Mouse (Mus musculus): ENCODE data around the gene Gtf2a2. TPM values are rescaled to one million over a fixed set of nuclear protein-coding genes. Genes with fewer than 3 reads are reported as not detected.

Gtf2a2 gene
- total and polyA plus RNA-seq, 2 experiments from 2014 or later: 104 to 213 TPM

- H3K9ac ChIP-seq (replicated peaks; ENCODE audit: low read length, poor library complexity, severe bottlenecking): no peak within 1 kb of the TSS
- H3K4me1 ChIP-seq (ENCODE audit: insufficient read depth, low read length): no peaks in the 10 kb centered on the region
- no peak for TF ChIP-seq CTCF (IDR thresholded peaks at IDR 0.05)
- H3K9me3 ChIP-seq (ENCODE audit: low read length): no peaks in the 10 kb centered on the region
- DNase-seq (ENCODE audit: low spot score): no peak
- ATAC-seq (ENCODE audit: low FRiP score): no peak
- no peak within 1 kb of the TSS for H3K27ac ChIP-seq (ENCODE audit: low read depth, low read length)
- no peaks in the 10 kb centered on the region for H3K27me3 ChIP-seq (ENCODE audit: insufficient read depth, low read length)
- no peak within 1 kb of the TSS for H3K4me2 ChIP-seq (ENCODE audit: low read depth, low read length, poor library complexity, severe bottlenecking)
- H3K36me3 ChIP-seq (ENCODE audit: insufficient read depth, low read length): no peaks in the 10 kb centered on the region
- no peak within 1 kb of the TSS for H3K4me3 ChIP-seq (ENCODE audit: low read depth, low read length)
- 94% methylated on average over 7 of the region's 7 CpGs for WGBS
Measured at GRCm38 (mm10) chr9:70037988-70038387, 25.6 kb downstream of the Gtf2a2 start, which contains the start of gene Gcnt3. Gene Gcnt3, minus strand, starts transcription at chr9:70038088.

- H3K27me3 ChIP-seq (ENCODE audit: insufficient read depth, low read length): no peaks in the 10 kb centered on the region
- H3K9me3 ChIP-seq (ENCODE audit: low read length): no peaks in the 10 kb centered on the region
- H3K9ac ChIP-seq (replicated peaks; ENCODE audit: low read length, poor library complexity, severe bottlenecking): no peak overlapping the region
- no peaks in the 10 kb centered on the region for H3K4me1 ChIP-seq (ENCODE audit: insufficient read depth, low read length)
- ATAC-seq (ENCODE audit: low FRiP score) (no peak), DNase-seq (ENCODE audit: low spot score) (no peak)
- 86% methylated on average over 6 of the region's 6 CpGs for WGBS
- H3K36me3 ChIP-seq (ENCODE audit: insufficient read depth, low read length): no peaks in the 10 kb centered on the region
- H3K27ac ChIP-seq (ENCODE audit: low read depth, low read length): no peak overlapping the region
- no peak overlapping the region for H3K4me2 ChIP-seq (ENCODE audit: low read depth, low read length, poor library complexity, severe bottlenecking)
- TF ChIP-seq CTCF (IDR thresholded peaks at IDR 0.05): no peak
- no peak overlapping the region for H3K4me3 ChIP-seq (ENCODE audit: low read depth, low read length)
Measured at GRCm38 (mm10) chr9:70039597-70040385, 27.4 kb downstream of the Gtf2a2 start.

- WGBS: 89% methylated on average over 11 of the region's 11 CpGs
- no peak overlapping the region for H3K9ac ChIP-seq (replicated peaks; ENCODE audit: low read length, poor library complexity, severe bottlenecking)
- ATAC-seq (ENCODE audit: low FRiP score): no peak
- no peaks in the 10 kb centered on the region for H3K36me3 ChIP-seq (ENCODE audit: insufficient read depth, low read length)
- H3K4me1 ChIP-seq (ENCODE audit: insufficient read depth, low read length): no peaks in the 10 kb centered on the region
- H3K4me3 ChIP-seq (ENCODE audit: low read depth, low read length): no peak overlapping the region
- H3K9me3 ChIP-seq (ENCODE audit: low read length): no peaks in the 10 kb centered on the region
- no peaks in the 10 kb centered on the region for H3K27me3 ChIP-seq (ENCODE audit: insufficient read depth, low read length)
- H3K27ac ChIP-seq (ENCODE audit: low read depth, low read length): no peak overlapping the region
- no peak for DNase-seq (ENCODE audit: low spot score)
- H3K4me2 ChIP-seq (ENCODE audit: low read depth, low read length, poor library complexity, severe bottlenecking): no peak overlapping the region
- no peak for TF ChIP-seq CTCF (IDR thresholded peaks at IDR 0.05)
Measured at GRCm38 (mm10) chr9:70040570-70040969, 28.2 kb downstream of the Gtf2a2 start.

GRCm38 (mm10) chr9:70042137-70042536 is 29.8 kb downstream of the Gtf2a2 start:
- H3K4me2 ChIP-seq (ENCODE audit: low read depth, low read length, poor library complexity, severe bottlenecking): no peak overlapping the region
- no peaks in the 10 kb centered on the region for H3K9me3 ChIP-seq (ENCODE audit: low read length)
- no peaks in the 10 kb centered on the region for H3K27me3 ChIP-seq (ENCODE audit: insufficient read depth, low read length)
- no peak overlapping the region for H3K9ac ChIP-seq (replicated peaks; ENCODE audit: low read length, poor library complexity, severe bottlenecking)
- no peak for TF ChIP-seq CTCF (IDR thresholded peaks at IDR 0.05)
- H3K4me3 ChIP-seq (ENCODE audit: low read depth, low read length): no peak overlapping the region
- ATAC-seq (ENCODE audit: low FRiP score) (no peak), DNase-seq (ENCODE audit: low spot score) (no peak)
- WGBS: 92% methylated on average over 4 of the region's 4 CpGs
- no peaks in the 10 kb centered on the region for H3K36me3 ChIP-seq (ENCODE audit: insufficient read depth, low read length)
- H3K27ac ChIP-seq (ENCODE audit: low read depth, low read length): no peak overlapping the region
- no peaks in the 10 kb centered on the region for H3K4me1 ChIP-seq (ENCODE audit: insufficient read depth, low read length)

GRCm38 (mm10) chr9:70042935-70043334 is 30.6 kb downstream of the Gtf2a2 start:
- Histone ChIP-seq H3K27me3 (ENCODE audit: insufficient read depth, low read length) (no peaks in the 10 kb centered on the region), H3K27ac (ENCODE audit: low read depth, low read length) (no peak overlapping the region), H3K4me1 (ENCODE audit: insufficient read depth, low read length) (no peaks in the 10 kb centered on the region), H3K4me2 (ENCODE audit: low read depth, low read length, poor library complexity, severe bottlenecking) (no peak overlapping the region), H3K4me3 (ENCODE audit: low read depth, low read length) (no peak overlapping the region), H3K9me3 (ENCODE audit: low read length) (no peaks in the 10 kb centered on the region), H3K36me3 (ENCODE audit: insufficient read depth, low read length) (no peaks in the 10 kb centered on the region), H3K9ac (replicated peaks; ENCODE audit: low read length, poor library complexity, severe bottlenecking) (no peak overlapping the region)
- WGBS: 70% methylated on average over 1 of the region's 1 CpGs
- ATAC-seq (ENCODE audit: low FRiP score): no peak
- DNase-seq (ENCODE audit: low spot score): no peak
- no peak for TF ChIP-seq CTCF (IDR thresholded peaks at IDR 0.05)

- no peak for ATAC-seq (ENCODE audit: low FRiP score)
- no peak for DNase-seq (ENCODE audit: low spot score)
- H3K9me3 ChIP-seq (ENCODE audit: low read length): no peaks in the 10 kb centered on the region
- H3K36me3 ChIP-seq (ENCODE audit: insufficient read depth, low read length): no peaks in the 10 kb centered on the region
- H3K27me3 ChIP-seq (ENCODE audit: insufficient read depth, low read length): no peaks in the 10 kb centered on the region
- no peak overlapping the region for H3K27ac ChIP-seq (ENCODE audit: low read depth, low read length)
- TF ChIP-seq CTCF (IDR thresholded peaks at IDR 0.05): no peak
- no peaks in the 10 kb centered on the region for H3K4me1 ChIP-seq (ENCODE audit: insufficient read depth, low read length)
- 79% methylated on average over 2 of the region's 2 CpGs for WGBS
- H3K4me3 ChIP-seq (ENCODE audit: low read depth, low read length): no peak overlapping the region
- H3K9ac ChIP-seq (replicated peaks; ENCODE audit: low read length, poor library complexity, severe bottlenecking): no peak overlapping the region
- no peak overlapping the region for H3K4me2 ChIP-seq (ENCODE audit: low read depth, low read length, poor library complexity, severe bottlenecking)
Measured at GRCm38 (mm10) chr9:70044865-70045264, 32.5 kb downstream of the Gtf2a2 start.

Data from midbrain, postnatal 0 days (tissue).